ENCODE assay signal across 1 mouse cellular context in genomic region chr7:19164189-19164588, GRCm38 (mm10).
TF ChIP-seq lines count a peak whose summit lies in the region.

No protein-coding gene starts in this region.

TF ChIP-seq in CH12.LX, 34 proteins besides CTCF, POLR2A, EP300 and RAD21 (continued from another document):
- TF ChIP-seq ELF1 (IDR thresholded peaks at IDR 0.05; ENCODE audit: low read depth, low read length), result no peak
- TF ChIP-seq SIN3A (IDR thresholded peaks at IDR 0.05; ENCODE audit: low read length), result no peak
